Mouse (Mus musculus): ENCODE data around the gene Bahcc1.

The Bahcc1 gene

DNA sequence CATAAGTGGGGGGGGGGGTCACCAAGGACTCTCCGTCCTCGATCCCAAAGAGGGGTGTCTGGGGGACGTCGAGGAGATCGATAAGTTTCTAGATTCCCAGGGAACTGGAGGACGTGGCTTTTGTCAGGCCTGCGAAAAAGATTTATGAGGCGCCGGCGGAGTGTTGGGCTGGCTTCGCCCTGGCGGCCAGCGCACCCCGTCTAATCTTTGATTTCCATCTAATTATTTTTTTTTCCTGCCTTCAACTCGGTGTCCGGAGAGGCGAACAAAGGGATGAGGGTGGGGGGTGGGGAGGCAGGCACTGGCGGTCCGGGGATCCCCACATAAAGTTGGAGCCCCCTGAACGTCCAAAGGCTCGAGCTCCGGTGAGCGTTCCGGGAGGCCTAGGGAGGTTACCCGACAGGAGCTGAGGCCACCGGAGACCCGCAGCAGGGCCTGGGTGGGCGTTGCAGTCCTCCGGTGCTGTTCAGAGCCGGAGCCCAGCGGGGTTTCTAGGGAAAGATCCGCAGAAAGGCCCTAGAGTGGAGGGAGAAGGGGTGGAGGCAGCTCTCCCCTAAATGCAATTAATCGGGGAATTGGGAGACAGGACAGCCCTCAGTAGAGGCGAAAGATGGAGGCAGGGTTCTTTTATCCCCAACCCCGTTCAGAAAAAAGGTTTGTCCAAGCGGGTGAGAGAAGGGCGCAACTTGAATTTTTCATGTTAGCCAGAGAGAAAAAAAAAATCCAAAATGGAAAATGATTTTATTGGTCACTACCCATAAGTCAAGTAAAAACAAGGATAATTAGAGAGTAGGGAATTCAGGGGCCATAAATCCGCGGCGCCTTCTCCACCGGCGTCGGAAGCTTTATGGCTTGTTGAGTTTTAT lies 45.3 kb upstream of the Bahcc1 start:
- no peaks in the 10 kb centered on the region for H3K9me3 ChIP-seq (ENCODE audit: low read length)
- TF ChIP-seq NANOG (IDR thresholded peaks at IDR 0.05; ENCODE audit: borderline replicate concordance, low read length) (no peak), POU5F1 (IDR thresholded peaks at IDR 0.05; ENCODE audit: borderline replicate concordance, low read length) (no peak), CTCF (conservative IDR thresholded peaks at IDR 0.05; ENCODE audit: low read length) (no peak)
- peaks cover 88% of the 10 kb centered on the region for H3K4me1 ChIP-seq (replicated peaks; ENCODE audit: low read depth, low read length)
- peaks cover 55% of the 10 kb centered on the region for H3K27me3 ChIP-seq (ENCODE audit: insufficient read depth, low read length)
- H3K4me3 ChIP-seq (replicated peaks; ENCODE audit: low read length) = peak overlapping the region; percentile 89
- H3K36me3 ChIP-seq (ENCODE audit: insufficient read depth, low read length) = no peaks in the 10 kb centered on the region

DNA sequence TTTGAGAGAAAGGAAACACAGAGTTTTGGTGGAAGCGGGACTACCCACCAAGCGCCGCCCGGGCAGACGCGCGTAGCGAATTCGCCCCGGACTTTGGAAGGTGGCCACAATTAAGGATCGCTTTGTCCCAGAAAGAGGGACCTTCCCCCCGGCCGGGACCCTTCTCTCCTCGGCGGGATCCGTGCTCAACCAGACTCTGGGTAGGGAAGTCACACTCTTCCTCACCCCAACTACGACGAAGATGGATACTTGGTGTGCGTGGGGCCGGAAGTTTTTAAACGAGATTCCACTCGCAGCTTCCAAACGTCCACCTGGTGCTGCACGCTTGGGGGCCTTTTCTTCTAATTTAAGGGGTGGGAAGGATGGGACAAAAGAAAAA lies 44.7 kb upstream of the Bahcc1 start:
- H3K9me3 ChIP-seq (ENCODE audit: low read length) = no peaks in the 10 kb centered on the region
- H3K4me3 ChIP-seq (replicated peaks; ENCODE audit: low read length) = peak overlapping the region; percentile 89
- peaks cover 83% of the 10 kb centered on the region for H3K4me1 ChIP-seq (replicated peaks; ENCODE audit: low read depth, low read length)
- H3K36me3 ChIP-seq (ENCODE audit: insufficient read depth, low read length) = no peaks in the 10 kb centered on the region
- TF ChIP-seq POU5F1 (IDR thresholded peaks at IDR 0.05; ENCODE audit: borderline replicate concordance, low read length) = no peak
- no peak for TF ChIP-seq CTCF (conservative IDR thresholded peaks at IDR 0.05; ENCODE audit: low read length)
- no peak for TF ChIP-seq NANOG (IDR thresholded peaks at IDR 0.05; ENCODE audit: borderline replicate concordance, low read length)
- peaks cover 55% of the 10 kb centered on the region for H3K27me3 ChIP-seq (ENCODE audit: insufficient read depth, low read length)

DNA sequence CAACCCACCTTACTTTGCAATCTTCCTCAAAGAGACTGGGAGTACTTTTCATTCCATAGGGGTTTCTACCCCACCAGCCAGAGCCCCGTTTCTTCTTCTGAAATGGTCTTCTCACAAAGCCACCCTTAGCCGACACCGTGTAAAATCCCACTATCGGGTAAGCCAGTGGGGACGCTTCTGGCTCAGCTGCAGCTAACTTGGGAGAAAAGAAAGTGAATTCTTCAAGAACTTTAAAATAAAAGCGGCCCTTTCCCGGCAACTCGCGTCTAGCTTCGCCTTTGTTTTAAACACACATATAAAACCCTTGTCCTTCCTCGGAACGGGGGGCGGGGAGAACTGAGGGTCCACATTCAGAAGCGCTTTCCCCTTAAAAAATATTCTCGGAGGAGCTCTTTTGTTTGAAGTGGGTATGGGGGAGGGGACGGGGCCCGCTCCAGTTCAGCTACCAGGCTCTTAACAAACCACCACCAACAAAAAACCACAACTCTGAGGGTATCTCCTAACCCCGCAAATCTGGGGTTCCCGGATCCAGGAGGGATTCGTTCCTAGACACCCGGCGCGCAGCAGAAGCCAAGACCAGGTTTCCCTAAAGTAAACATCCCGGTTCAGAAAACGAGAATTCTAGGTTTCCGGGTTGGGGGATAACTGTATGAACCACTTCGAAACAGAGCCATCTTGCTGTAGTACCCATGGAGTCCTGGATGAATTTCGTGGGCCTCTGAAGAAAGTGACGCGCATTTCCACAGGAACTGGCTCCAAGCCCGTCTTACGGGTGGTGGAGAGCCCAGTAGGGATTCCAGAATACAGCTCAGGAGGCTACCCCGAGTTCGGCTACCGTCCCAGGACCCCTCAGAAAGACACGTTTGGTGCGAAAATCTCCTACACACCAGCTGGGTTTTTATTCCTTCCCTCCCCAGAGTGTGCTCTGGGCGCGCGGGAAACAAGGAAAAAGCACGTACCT lies 44.0 kb upstream of the Bahcc1 start:
- peaks cover 76% of the 10 kb centered on the region for H3K4me1 ChIP-seq (replicated peaks; ENCODE audit: low read depth, low read length)
- TF ChIP-seq CTCF (conservative IDR thresholded peaks at IDR 0.05; ENCODE audit: low read length) = no peak
- no peak for TF ChIP-seq POU5F1 (IDR thresholded peaks at IDR 0.05; ENCODE audit: borderline replicate concordance, low read length)
- no peak for TF ChIP-seq NANOG (IDR thresholded peaks at IDR 0.05; ENCODE audit: borderline replicate concordance, low read length)
- H3K27me3 ChIP-seq (ENCODE audit: insufficient read depth, low read length) = peaks cover 55% of the 10 kb centered on the region
- no peaks in the 10 kb centered on the region for H3K36me3 ChIP-seq (ENCODE audit: insufficient read depth, low read length)
- H3K9me3 ChIP-seq (ENCODE audit: low read length) = no peaks in the 10 kb centered on the region
- H3K4me3 ChIP-seq (replicated peaks; ENCODE audit: low read length) = peak overlapping the region; percentile 89

DNA sequence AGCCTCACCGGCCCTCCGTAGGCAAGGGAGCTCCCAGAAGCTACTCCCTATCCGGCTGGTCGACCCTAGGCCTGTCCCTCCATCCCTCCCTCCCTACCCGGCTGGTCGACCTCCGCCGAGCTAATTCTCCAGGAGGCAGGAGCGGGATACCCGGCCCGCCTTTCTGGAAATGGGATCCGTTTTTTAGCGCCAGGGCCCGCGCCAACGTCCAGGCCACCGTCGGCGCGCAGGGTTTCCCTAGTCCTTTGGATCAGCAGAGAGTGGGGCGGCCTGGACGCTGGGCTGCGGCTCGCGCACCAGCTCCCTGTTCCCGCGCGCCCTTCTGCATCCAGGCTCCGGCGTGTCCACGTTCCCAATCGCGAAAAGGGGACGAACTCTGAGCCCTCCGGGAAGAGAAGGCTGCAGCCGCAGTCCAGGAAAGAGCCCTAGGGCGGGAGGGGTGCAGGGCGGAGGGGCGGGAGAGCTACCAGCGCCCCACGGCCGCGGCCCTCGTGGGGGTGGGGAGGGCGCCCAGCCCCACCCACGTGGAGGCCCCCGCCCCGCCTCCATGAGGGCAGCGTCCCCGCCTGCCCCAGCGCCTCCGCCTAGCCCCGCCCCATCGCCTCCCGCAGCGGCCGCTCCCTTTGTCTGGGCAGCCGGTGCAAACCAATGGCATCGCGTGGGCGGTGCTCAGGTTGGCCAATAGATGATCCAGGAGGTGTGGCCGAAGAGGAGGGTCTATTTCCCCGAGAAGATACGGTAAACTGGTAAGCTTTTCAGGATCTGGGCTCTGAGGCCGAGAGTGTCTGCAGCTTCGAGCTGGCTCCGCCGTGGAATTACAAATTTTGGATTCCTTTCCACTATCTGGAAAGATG lies 43.1 kb upstream of the Bahcc1 start:
- TF ChIP-seq NANOG (IDR thresholded peaks at IDR 0.05; ENCODE audit: borderline replicate concordance, low read length) = no peak
- no peak for TF ChIP-seq POU5F1 (IDR thresholded peaks at IDR 0.05; ENCODE audit: borderline replicate concordance, low read length)
- no peak for TF ChIP-seq CTCF (conservative IDR thresholded peaks at IDR 0.05; ENCODE audit: low read length)
- Histone ChIP-seq H3K9me3 (ENCODE audit: low read length) (no peaks in the 10 kb centered on the region), H3K4me3 (replicated peaks; ENCODE audit: low read length) (peak overlapping the region; percentile 89), H3K4me1 (replicated peaks; ENCODE audit: low read depth, low read length) (peaks cover 67% of the 10 kb centered on the region), H3K27me3 (ENCODE audit: insufficient read depth, low read length) (peaks cover 52% of the 10 kb centered on the region), H3K36me3 (ENCODE audit: insufficient read depth, low read length) (no peaks in the 10 kb centered on the region)

DNA sequence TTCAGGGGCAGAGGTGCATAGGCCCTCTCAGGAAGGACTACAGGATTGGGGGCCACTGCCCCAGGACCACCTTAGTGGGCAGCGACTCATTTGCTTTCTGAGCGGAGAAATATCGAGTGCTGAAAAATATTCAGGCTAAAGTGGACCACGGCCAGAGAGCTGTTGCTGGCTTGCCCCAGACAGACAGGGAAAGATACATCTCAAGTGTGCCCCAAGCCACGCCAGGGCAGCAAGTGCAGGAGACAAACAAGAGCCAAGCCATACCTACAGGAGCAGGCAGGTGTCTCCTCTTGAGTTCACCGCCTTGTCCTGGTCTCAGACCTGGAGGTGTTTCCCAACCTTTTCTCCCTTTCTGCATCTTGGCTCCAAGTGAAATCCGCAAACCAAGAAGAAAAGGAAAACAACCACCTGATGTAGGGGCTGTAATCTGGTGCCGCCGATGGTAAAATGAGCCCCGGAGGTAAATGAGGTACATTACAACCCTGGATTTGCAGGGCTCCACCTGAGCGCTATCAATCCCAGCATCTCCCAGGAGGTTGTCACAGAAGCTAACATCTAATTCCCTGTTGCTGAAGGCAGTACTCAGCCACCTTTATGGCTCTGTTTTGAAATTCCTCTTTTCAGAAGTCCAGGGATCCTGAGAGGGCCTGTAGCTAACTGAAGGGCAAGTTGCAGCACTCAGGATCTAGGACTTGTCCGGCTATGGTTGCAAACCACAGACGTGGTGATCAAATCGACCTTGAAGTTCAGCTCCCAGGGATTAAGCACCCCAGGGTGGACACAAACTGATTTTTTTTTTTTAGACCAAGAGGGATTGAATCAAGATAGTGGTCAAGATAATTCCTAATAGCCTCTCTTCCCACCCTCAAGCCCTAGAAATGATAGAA lies 42.0 kb upstream of the Bahcc1 start:
- no peak for TF ChIP-seq POU5F1 (IDR thresholded peaks at IDR 0.05; ENCODE audit: borderline replicate concordance, low read length)
- TF ChIP-seq NANOG (IDR thresholded peaks at IDR 0.05; ENCODE audit: borderline replicate concordance, low read length) = no peak
- no peak for TF ChIP-seq CTCF (conservative IDR thresholded peaks at IDR 0.05; ENCODE audit: low read length)
- Histone ChIP-seq H3K4me1 (replicated peaks; ENCODE audit: low read depth, low read length) (peaks cover 56% of the 10 kb centered on the region), H3K27me3 (ENCODE audit: insufficient read depth, low read length) (peaks cover 41% of the 10 kb centered on the region), H3K36me3 (ENCODE audit: insufficient read depth, low read length) (no peaks in the 10 kb centered on the region), H3K4me3 (replicated peaks; ENCODE audit: low read length) (peak overlapping the region; percentile 89), H3K9me3 (ENCODE audit: low read length) (no peaks in the 10 kb centered on the region)

DNA sequence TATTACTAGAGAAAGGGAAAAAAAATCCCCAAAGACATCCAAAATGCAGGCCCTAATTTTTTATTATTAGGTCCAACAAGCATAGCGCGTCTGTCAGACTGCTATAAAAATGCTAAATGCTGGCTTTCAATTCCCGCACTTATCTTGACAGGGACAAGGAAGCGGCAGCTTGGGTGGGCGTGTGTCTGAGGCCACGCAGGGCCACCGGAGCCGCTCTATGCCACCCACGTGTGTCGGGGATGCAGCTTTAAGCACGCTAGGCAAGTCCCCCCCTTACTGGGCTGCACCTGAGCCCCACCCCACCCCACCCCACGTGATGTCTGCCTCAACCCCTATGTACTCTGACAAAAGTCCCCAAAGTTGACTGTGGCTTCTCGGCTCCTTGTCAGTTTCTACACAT lies 33.9 kb upstream of the Bahcc1 start:
- H3K4me1 ChIP-seq (replicated peaks; ENCODE audit: low read depth, low read length) = peaks cover 12% of the 10 kb centered on the region
- no peaks in the 10 kb centered on the region for H3K36me3 ChIP-seq (ENCODE audit: insufficient read depth, low read length)
- no peaks in the 10 kb centered on the region for H3K9me3 ChIP-seq (ENCODE audit: low read length)
- H3K27me3 ChIP-seq (ENCODE audit: insufficient read depth, low read length) = 0 out of 2 replicates have a peak, but pooled peaks cover 5% of the 10 kb centered on the region
- H3K4me3 ChIP-seq (replicated peaks; ENCODE audit: low read length) = no peak overlapping the region
- TF ChIP-seq CTCF (conservative IDR thresholded peaks at IDR 0.05; ENCODE audit: low read length) = no peak
- no peak for TF ChIP-seq NANOG (IDR thresholded peaks at IDR 0.05; ENCODE audit: borderline replicate concordance, low read length)
- no peak for TF ChIP-seq POU5F1 (IDR thresholded peaks at IDR 0.05; ENCODE audit: borderline replicate concordance, low read length)

DNA sequence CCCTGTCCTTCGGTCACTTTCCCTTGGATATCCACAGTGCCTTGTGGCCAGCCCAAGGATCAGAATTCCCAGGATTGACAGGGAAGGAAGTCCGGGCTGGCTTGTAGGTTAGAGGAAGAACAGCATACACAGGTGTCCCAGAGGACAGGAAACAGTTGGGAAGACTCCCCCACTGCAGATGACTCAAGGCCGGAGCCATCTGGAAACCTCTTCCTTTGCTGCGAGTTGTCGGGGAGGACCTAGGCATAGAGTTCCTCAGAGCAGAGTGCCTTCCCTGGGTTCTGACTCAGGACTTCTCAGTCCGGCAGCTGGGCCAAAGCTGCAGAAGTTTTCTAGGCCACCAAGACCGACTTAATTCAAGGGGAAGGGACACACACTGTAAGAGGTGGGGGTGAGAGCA lies 33.0 kb upstream of the Bahcc1 start:
- no peak overlapping the region for H3K4me3 ChIP-seq (replicated peaks; ENCODE audit: low read length)
- no peaks in the 10 kb centered on the region for H3K36me3 ChIP-seq (ENCODE audit: insufficient read depth, low read length)
- no peak for TF ChIP-seq POU5F1 (IDR thresholded peaks at IDR 0.05; ENCODE audit: borderline replicate concordance, low read length)
- no peak for TF ChIP-seq CTCF (conservative IDR thresholded peaks at IDR 0.05; ENCODE audit: low read length)
- no peak for TF ChIP-seq NANOG (IDR thresholded peaks at IDR 0.05; ENCODE audit: borderline replicate concordance, low read length)
- peaks cover 3% of the 10 kb centered on the region; the same call in 1 of the 2 replicates for H3K9me3 ChIP-seq (ENCODE audit: low read length)
- H3K4me1 ChIP-seq (replicated peaks; ENCODE audit: low read depth, low read length) = peaks cover 12% of the 10 kb centered on the region
- H3K27me3 ChIP-seq (ENCODE audit: insufficient read depth, low read length) = peaks cover 10% of the 10 kb centered on the region

Data from E14TG2a.4 (cell line).